18 mouse cellular contexts compared by ENCODE assay signal in genomic region chr3:143988991-143989390, GRCm38 (mm10).
A peak's percentile ranks its signal among the peaks of the same experiment; 100 is the strongest.
DNase-seq lines count a peak whose midpoint lies in the region; TF ChIP-seq lines count a peak whose summit lies in the region.
"Had no signal": no experiment of that assay in that cellular context is flagged by ENCODE, and none has a peak within 500 bp of the region (broad histone marks: within the 10 kb centered on the region; RNA-seq: fewer than 3 reads in every experiment).

No protein-coding gene starts in this region.

- peak; percentile 77 for DNase-seq in 3T3-L1 (ENCODE audit: low read depth, low spot score)
- DNase-seq in Muller cell, postnatal 12 days (ENCODE audit: inconsistent ontology term), result peak; percentile 62
- DNase-seq in skeletal muscle tissue, adult 2 months (ENCODE audit: low read depth, low spot score), result peak; percentile 5
- no peak for DNase-seq in urinary bladder, adult 18-20 months (ENCODE audit: low spot score in 2 of 2)
- DNase-seq in lung, adult 2 months, result no peak
- DNase-seq: adrenal gland, adult 2 months; adrenal gland, postnatal 10 days; adrenal gland, postnatal 25 days; cerebellum, adult 11-12 months; cerebellum, adult 2 months; cerebellum, adult 9-10 months; cerebellum, postnatal 10 days; cerebellum, postnatal 25 days had no signal

- H3K4me1 ChIP-seq in lung, adult 2 months (ENCODE audit: control insufficient read depth, insufficient read depth, low read length), result no peaks in the 10 kb centered on the region

- no peak for TF ChIP-seq POLR2A in lung, adult 2 months (IDR thresholded peaks at IDR 0.05; ENCODE audit: borderline replicate concordance, extremely low read depth, low read depth, low read length)

- H3K4me3 ChIP-seq in lung, adult 2 months (replicated peaks; ENCODE audit: extremely low read depth, low read depth, low read length), result no peak overlapping the region
- H3K4me3 ChIP-seq: embryonic facial prominence, embryonic 10.5 days; embryonic facial prominence, embryonic 12.5 days; erythroblast, embryonic 14.5 days; forebrain, embryonic 10.5 days; forebrain, embryonic 12.5 days had no signal

- 86% methylated on average over 4 of the region's 4 CpGs for WGBS in lung, adult 2 months

- TF ChIP-seq CTCF in lung, adult 2 months (IDR thresholded peaks at IDR 0.05; ENCODE audit: insufficient read depth, low read length), result no peak

Comparison
In these comparisons a context has a peak if more than half of its experiments do, and no peak if none do; other contexts are left out.
1. DNase-seq: peak in 3T3-L1 (single experiment), Muller cell, postnatal 12 days (single experiment) and skeletal muscle tissue, adult 2 months (single experiment); none in urinary bladder, adult 18-20 months (0 of 2) and lung, adult 2 months (single experiment).